Mouse (Mus musculus): ENCODE data around the gene AC124108.1.

GRCm38 (mm10) chr1:132198401-132199071 lies 7.3 kb downstream of the AC124108.1 start:
- TF ChIP-seq CTCF (IDR thresholded peaks at IDR 0.05; ENCODE audit: control insufficient read depth, insufficient read depth, insufficient replicate concordance, low read depth, low read length) (no peak), POLR2A (IDR thresholded peaks at IDR 0.05; ENCODE audit: control insufficient read depth, low read depth, low read length) (no peak)

Measured in testis, adult 2 months (tissue).